Mouse (Mus musculus) erythroblast, embryonic 14.5 days (primary cell): Measurements from ENCODE around the gene Bnip2.

Source experiments
- GATA1 ChIP-seq: IDR thresholded peaks from 2 replicates; pipeline ENCODE4 v1.6.1; 2012; ENCODE audit warnings: low read length, inconsistent platforms, mixed read lengths
- TAL1 ChIP-seq: IDR thresholded peaks from 3 replicates; pipeline ENCODE4 v1.6.1; 2012; ENCODE audit warnings: low read length, inconsistent platforms, mixed read lengths

DNA sequence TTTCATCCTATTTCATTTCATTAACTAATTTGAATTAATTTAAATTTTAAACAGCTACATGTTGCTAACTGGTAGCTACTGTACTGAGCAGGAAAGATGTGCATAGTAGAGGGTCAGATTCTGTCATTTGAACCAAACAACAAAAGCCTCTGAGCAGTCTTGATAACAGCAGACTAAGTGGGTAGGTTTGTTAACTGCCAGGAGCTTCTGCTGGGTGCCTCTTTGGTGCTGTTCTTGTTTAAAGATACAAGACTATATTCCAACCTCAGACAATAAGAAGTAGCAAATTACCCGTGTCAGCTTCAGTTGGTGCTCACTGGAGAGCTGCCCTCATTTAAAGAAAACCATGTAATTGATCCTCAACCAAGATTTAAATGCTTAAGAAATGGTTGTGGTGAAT lies 32.3 kb downstream of the Bnip2 start:
- TF ChIP-seq GATA1 (no peak), TAL1 (no peak)
